Mouse (Mus musculus) sigmoid colon, adult 10 weeks (tissue): ENCODE measurements around the gene Hoxa5. TPM values are rescaled to one million over a fixed set of nuclear protein-coding genes. Genes with fewer than 3 reads are reported as not detected.

ENCODE experiments used
- polyA plus RNA-seq: library from polyadenylated mRNA; stranded (reverse); fragments of 350-450 nt; fragmentation: Illumina TruSeq; extraction: RNeasy Lipid Tissue Mini Kit (QIAGEN cat#74804); gene quantifications from one replicate; pipeline ENCODE4 v1.2.3, GENCODE M21; 2014; ENCODE audit warnings: low read depth, low replicate concordance

The Hoxa5 gene
- 34.4 TPM for polyA plus RNA-seq

GRCm38 (mm10) chr6:52204050-52204752 is at the start of gene Hoxa5:
Hoxa5 (minus strand) TSS chr6:52204587.

GRCm38 (mm10) chr6:52245757-52246142 is 41.4 kb upstream of the Hoxa5 start, which contains the start of gene Hoxa11:
Hoxa11 (minus strand) TSS chr6:52245810.

GRCm38 (mm10) chr6:52240389-52241000 is 36.1 kb upstream of the Hoxa5 start, which contains the start of gene Hoxa10:
Hoxa10 (minus strand) TSS chr6:52240854.

GRCm38 (mm10) chr6:52230516-52231165 is 26.3 kb upstream of the Hoxa5 start, which contains the start of gene Hoxa9:
Hoxa9 (minus strand) TSS chr6:52231089.

GRCm38 (mm10) chr6:52221337-52221992 is 17.1 kb upstream of the Hoxa5 start, which contains the start of gene Hoxa7:
Hoxa7 (minus strand) TSS chr6:52221854.

GRCm38 (mm10) chr6:52213119-52213986 is 9.0 kb upstream of the Hoxa5 start, which contains the start of the genes Hoxa3 and Gm28308:
Hoxa3 (minus strand) TSS chr6:52213336.
Gm28308 (minus strand) TSS chr6:52213339.

GRCm38 (mm10) chr6:52208072-52208867 is 3.9 kb upstream of the Hoxa5 start, which contains the start of gene Hoxa6:
Hoxa6 (minus strand) TSS chr6:52208722.

GRCm38 (mm10) chr6:52190906-52191810 is 13.2 kb downstream of the Hoxa5 start, which contains the start of gene Hoxa4:
Hoxa4 (minus strand) TSS chr6:52191753.

GRCm38 (mm10) chr6:52177061-52177735 is 27.2 kb downstream of the Hoxa5 start, which contains the start of gene 5730596B20Rik:
5730596B20Rik (plus strand) TSS chr6:52177498.

GRCm38 (mm10) chr6:52164626-52165440 is 39.6 kb downstream of the Hoxa5 start, which contains the start of gene Hoxa2:
Hoxa2 (minus strand) TSS chr6:52164831.

GRCm38 (mm10) chr6:52158276-52159051 is 45.9 kb downstream of the Hoxa5 start, which contains the start of gene Hoxa1:
Hoxa1 (minus strand) TSS chr6:52158317.

Other genes starting within 250 kb of the Hoxa5 start
- gene Skap2, start 192.0 kb downstream of the Hoxa5 start, polyA plus RNA-seq, result 120 TPM
- gene Hoxa1, start 46.3 kb downstream of the Hoxa5 start, polyA plus RNA-seq, result 1.9 TPM
- gene Hoxa2, start 39.8 kb downstream of the Hoxa5 start, polyA plus RNA-seq, result 10.2 TPM
- not detected for gene 5730596B20Rik, start 27.1 kb downstream of the Hoxa5 start, polyA plus RNA-seq
- gene Hoxa4, start 12.8 kb downstream of the Hoxa5 start, polyA plus RNA-seq, result 1.0 TPM
- not detected for gene Hoxa6, start 4.1 kb upstream of the Hoxa5 start, polyA plus RNA-seq
- 36.4 TPM for gene Hoxa3, start 8.7 kb upstream of the Hoxa5 start, polyA plus RNA-seq
- gene Gm28308, start 8.8 kb upstream of the Hoxa5 start, polyA plus RNA-seq, result not detected
- 38.0 TPM for gene Hoxa7, start 17.3 kb upstream of the Hoxa5 start, polyA plus RNA-seq
- gene Hoxa9, start 26.5 kb upstream of the Hoxa5 start, polyA plus RNA-seq, result 111 TPM
- 91.2 TPM for gene Hoxa10, start 36.3 kb upstream of the Hoxa5 start, polyA plus RNA-seq
- 4.0 TPM for gene Hoxa11, start 41.2 kb upstream of the Hoxa5 start, polyA plus RNA-seq
- gene Hoxa13, start 56.3 kb upstream of the Hoxa5 start, polyA plus RNA-seq, result 162 TPM
- 0.19 TPM for gene Evx1, start 108.9 kb upstream of the Hoxa5 start, polyA plus RNA-seq